Mouse (Mus musculus) liver, postnatal 0 days (tissue): ENCODE measurements around the gene Slc22a15.
A peak's percentile ranks its signal among the peaks of the same experiment; 100 is the strongest.

ENCODE experiments used
- CTCF ChIP-seq: sonication (generic); IDR thresholded peaks from 2 replicates; pipeline ENCODE4 v1.5.1; 2016; ENCODE audit warnings: antibody characterized with exemption, low read depth
- EP300 ChIP-seq: IDR thresholded peaks from 2 replicates; pipeline ENCODE4 v1.6.1; 2016; ENCODE audit warnings: antibody characterized with exemption, low read depth, mild to moderate bottlenecking

DNA sequence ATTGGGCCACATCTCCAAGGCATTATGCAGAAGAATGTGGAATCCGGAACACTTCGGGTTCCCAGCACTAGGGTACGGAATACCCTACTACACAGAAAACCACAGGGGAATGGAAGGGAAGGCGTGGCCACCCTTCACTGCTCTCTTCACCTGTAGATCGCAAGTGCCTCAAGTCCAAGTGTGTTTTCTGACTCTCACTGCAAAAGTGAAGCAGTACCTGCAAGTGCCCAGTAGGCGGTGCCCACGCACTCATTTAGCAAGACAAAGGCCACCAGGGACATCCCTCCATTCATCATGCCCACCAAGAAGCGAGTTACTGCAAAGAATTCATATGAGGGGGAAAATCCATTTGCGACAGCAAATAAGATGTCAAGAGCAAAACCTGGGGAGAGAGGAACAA, 27.4 kb downstream of the Slc22a15 start:
- TF ChIP-seq CTCF (peak; percentile 90), EP300 (no peak)
